Mouse (Mus musculus): ENCODE data around the gene Vsig1.
A peak's percentile ranks its signal among the peaks of the same experiment; 100 is the strongest.

The Vsig1 gene

GRCm38 (mm10) chrX:140907360-140907759 is at the start of gene Vsig1:
TSS of gene Vsig1 (plus strand) at chrX:140907608.
- DNase-seq (ENCODE audit: low read depth in 1 of 2, low spot score in 2 of 2), result no peak

GRCm38 (mm10) chrX:140862760-140863159 is 44.6 kb upstream of the Vsig1 start:
- DNase-seq (ENCODE audit: low read depth in 1 of 2, low spot score in 2 of 2), result no peak

- DNase-seq (ENCODE audit: low read depth in 1 of 2, low spot score in 2 of 2), result no peak
Observed at GRCm38 (mm10) chrX:140863431-140863830, 44.0 kb upstream of the Vsig1 start.

GRCm38 (mm10) chrX:140887193-140887592 is 20.2 kb upstream of the Vsig1 start:
- no peak for DNase-seq (ENCODE audit: low read depth in 1 of 2, low spot score in 2 of 2)

- no peak for DNase-seq (ENCODE audit: low read depth in 1 of 2, low spot score in 2 of 2)
Observed at GRCm38 (mm10) chrX:140891796-140892195, 15.6 kb upstream of the Vsig1 start.

- no peak for DNase-seq (ENCODE audit: low read depth in 1 of 2, low spot score in 2 of 2)
Observed at GRCm38 (mm10) chrX:140903487-140903886, 3.9 kb upstream of the Vsig1 start.

GRCm38 (mm10) chrX:140921321-140921720 is 13.9 kb downstream of the Vsig1 start:
- no peak for DNase-seq (ENCODE audit: low read depth in 1 of 2, low spot score in 2 of 2)

GRCm38 (mm10) chrX:140932066-140932465 is 24.7 kb downstream of the Vsig1 start:
- DNase-seq (ENCODE audit: low read depth in 1 of 2, low spot score in 2 of 2), result no peak

GRCm38 (mm10) chrX:140933263-140933662 is 25.9 kb downstream of the Vsig1 start:
- no peak for DNase-seq (ENCODE audit: low read depth in 1 of 2, low spot score in 2 of 2)

- DNase-seq (ENCODE audit: low read depth in 1 of 2, low spot score in 2 of 2), result no peak
Observed at GRCm38 (mm10) chrX:140936271-140936670, 28.9 kb downstream of the Vsig1 start.

GRCm38 (mm10) chrX:140953618-140954017 is 46.2 kb downstream of the Vsig1 start:
- DNase-seq (ENCODE audit: low read depth in 1 of 2, low spot score in 2 of 2), result no peak

GRCm38 (mm10) chrX:140956272-140956940 is 49.0 kb downstream of the Vsig1 start, which contains the start of the genes Psmd10 and Atg4a:
TSS of gene Psmd10 (minus strand) at chrX:140956728.
TSS of gene Atg4a (plus strand) at chrX:140956907.
- DNase-seq (ENCODE audit: low read depth in 1 of 2, low spot score in 2 of 2), result peak; percentile 53 to 77

- no peak for DNase-seq (ENCODE audit: low read depth in 1 of 2, low spot score in 2 of 2)
Observed at GRCm38 (mm10) chrX:140956959-140957358, 49.6 kb downstream of the Vsig1 start.

GRCm38 (mm10) chrX:140978943-140979342 is 71.5 kb downstream of the Vsig1 start:
- DNase-seq (ENCODE audit: low read depth in 1 of 2, low spot score in 2 of 2), result no peak

GRCm38 (mm10) chrX:140979546-140979945 is 72.1 kb downstream of the Vsig1 start:
- DNase-seq (ENCODE audit: low read depth in 1 of 2, low spot score in 2 of 2), result no peak

- DNase-seq (ENCODE audit: low read depth in 1 of 2, low spot score in 2 of 2), result no peak
Observed at GRCm38 (mm10) chrX:140980163-140980562, 72.8 kb downstream of the Vsig1 start.

- DNase-seq (ENCODE audit: low read depth in 1 of 2, low spot score in 2 of 2), result no peak
Observed at GRCm38 (mm10) chrX:140983206-140983960, 76.0 kb downstream of the Vsig1 start.

- DNase-seq (ENCODE audit: low read depth in 1 of 2, low spot score in 2 of 2), result no peak
Observed at GRCm38 (mm10) chrX:140984795-140985194, 77.4 kb downstream of the Vsig1 start.

- DNase-seq (ENCODE audit: low read depth in 1 of 2, low spot score in 2 of 2), result no peak
Observed at GRCm38 (mm10) chrX:140985256-140985655, 77.8 kb downstream of the Vsig1 start.

All from monocyte, adult 2 months (primary cell).